Mouse (Mus musculus) urinary bladder, adult 2 months (tissue): Measurements from ENCODE around the gene Rab11b. TPM values are rescaled to one million over a fixed set of nuclear protein-coding genes. Genes with fewer than 3 reads are reported as not detected.

Experiments
- DNase-seq: peaks from one replicate; pipeline ENCODE4 v3.0.0; 2022; ENCODE audit warnings: low spot score
- polyA plus RNA-seq: library from polyadenylated mRNA; depleted of rRNA; stranded (reverse); fragments of >200 nt; gene quantifications from 2 replicates; pipeline ENCODE4 v1.2.3, GENCODE M21; 2012; rRNA removed

Gene Rab11b
- polyA plus RNA-seq, 1 experiment, result 246 TPM

DNA sequence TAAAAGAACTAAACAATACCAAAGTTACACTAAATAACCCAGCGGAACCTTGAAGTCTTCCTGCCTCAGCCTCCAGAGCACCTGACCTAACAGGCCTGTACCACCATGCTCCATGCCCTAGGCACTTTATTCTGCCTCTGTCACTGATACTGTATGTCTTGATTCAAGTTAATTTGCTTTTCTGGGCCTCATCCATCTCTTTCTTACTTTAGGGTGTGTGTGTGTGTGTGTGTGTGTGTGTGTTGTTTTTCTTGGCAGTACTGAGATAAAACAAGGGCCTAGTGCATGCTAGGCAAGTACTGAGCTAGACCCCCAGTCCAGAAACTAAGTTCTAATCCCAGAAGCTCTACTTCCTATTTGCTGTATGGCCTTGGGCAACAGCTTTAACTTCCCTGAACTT is 43.1 kb downstream of the Rab11b start:
- no peak for DNase-seq

GRCm38 (mm10) chr17:33714779-33715178 is 45.6 kb downstream of the Rab11b start:
- no peak for DNase-seq

DNA sequence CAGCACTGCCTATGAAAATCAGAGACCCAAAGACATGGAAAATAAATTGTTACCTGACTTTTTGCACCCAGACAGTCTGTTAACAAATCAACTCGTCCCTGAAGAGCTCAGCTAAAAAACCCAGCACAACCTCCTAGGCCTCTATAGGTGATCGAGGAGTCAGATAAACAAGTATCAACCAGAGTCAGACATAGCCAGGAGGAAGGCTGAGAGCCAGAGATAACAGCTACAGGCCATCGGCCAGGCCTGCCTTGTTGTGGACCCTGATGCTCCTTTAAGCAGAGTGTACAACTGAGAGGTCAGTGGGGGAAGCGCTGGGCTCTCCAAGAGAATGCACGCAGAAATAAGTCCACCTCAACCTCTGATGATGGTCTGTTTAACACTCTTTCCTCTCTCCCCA is 47.1 kb downstream of the Rab11b start:
- no peak for DNase-seq

- DNase-seq, result peak; percentile 13
Observed at GRCm38 (mm10) chr17:33709834-33710233, 50.5 kb downstream of the Rab11b start.

DNA sequence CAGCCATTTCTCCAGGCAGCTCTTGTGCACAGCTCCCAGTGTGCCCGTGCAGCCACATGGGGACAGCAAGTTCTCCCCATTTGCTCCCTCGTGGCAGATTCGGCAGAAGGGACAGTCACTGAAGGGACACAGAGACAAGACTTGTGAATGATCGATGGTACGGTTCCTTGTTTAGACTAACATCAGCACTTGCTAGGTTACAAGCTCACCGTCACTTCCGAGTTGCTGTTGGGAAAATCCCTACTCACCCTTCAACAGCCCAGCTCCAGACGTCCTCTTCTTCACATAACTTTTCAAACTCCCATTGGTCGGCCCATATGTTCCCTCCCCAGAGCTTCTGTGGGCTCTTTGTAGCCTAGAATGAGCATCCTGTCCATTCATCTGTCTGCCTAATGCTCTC is 57.2 kb downstream of the Rab11b start:
- DNase-seq, result no peak

GRCm38 (mm10) chr17:33702178-33702577 is 58.2 kb downstream of the Rab11b start:
- DNase-seq, result no peak

DNA sequence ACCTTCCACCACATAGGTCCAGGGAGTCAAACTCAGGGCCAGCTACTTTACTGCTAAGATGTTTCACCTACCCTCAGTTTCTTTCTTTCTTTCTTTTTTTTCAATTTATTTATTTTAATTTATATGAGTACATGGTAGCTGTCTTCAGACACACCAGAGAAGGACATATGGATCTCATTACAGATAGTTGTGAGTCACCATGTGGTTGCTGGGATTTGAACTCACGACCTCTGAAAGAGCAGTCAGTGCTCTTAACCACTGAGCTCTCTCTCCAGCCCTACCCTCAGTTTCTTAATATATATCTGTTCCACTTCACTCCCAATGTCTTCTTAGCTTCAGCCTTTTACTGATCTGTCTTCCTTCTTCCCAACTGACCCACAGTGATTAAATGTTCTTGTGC is 64.9 kb downstream of the Rab11b start:
- no peak for DNase-seq

Other genes starting within 250 kb of the Rab11b start
- 78.8 and 99.6 TPM in 2 replicates for gene Adamts10, start 236.3 kb downstream of the Rab11b start, polyA plus RNA-seq
- gene Myo1f, start 204.8 kb downstream of the Rab11b start, polyA plus RNA-seq, result 6.4 and 6.5 TPM in 2 replicates
- 53.8 and 58.6 TPM in 2 replicates for gene Zfp414, start 131.4 kb downstream of the Rab11b start, polyA plus RNA-seq
- gene Pram1, start 122.5 kb downstream of the Rab11b start, polyA plus RNA-seq, result 1.4 and 1.8 TPM in 2 replicates
- gene Hnrnpm, start 73.7 kb downstream of the Rab11b start, polyA plus RNA-seq, result 107 and 131 TPM in 2 replicates
- gene March2, start 41.9 kb downstream of the Rab11b start, polyA plus RNA-seq, result 106 and 118 TPM in 2 replicates
- gene Angptl4, start 21.3 kb upstream of the Rab11b start, polyA plus RNA-seq, result 7.7 and 11.3 TPM in 2 replicates
- gene Kank3, start 50.0 kb upstream of the Rab11b start, polyA plus RNA-seq, result 65.6 and 79.0 TPM in 2 replicates
- gene Rps28, start 64.0 kb upstream of the Rab11b start, polyA plus RNA-seq, result 1,557 and 1,878 TPM in 2 replicates
- gene Ndufa7, start 64.0 kb upstream of the Rab11b start, polyA plus RNA-seq, result 307 and 382 TPM in 2 replicates
- 21.4 and 21.5 TPM in 2 replicates for gene Cd320, start 82.6 kb upstream of the Rab11b start, polyA plus RNA-seq
- not detected in 2 replicates for gene Gm7029, start 113.3 kb upstream of the Rab11b start, polyA plus RNA-seq
- 2.2 and 3.3 TPM in 2 replicates for gene Kifc1, start 130.1 kb upstream of the Rab11b start, polyA plus RNA-seq
- gene Platr17, start 144.6 kb upstream of the Rab11b start, polyA plus RNA-seq, result 0.14 and 0.15 TPM in 2 replicates
- 28.1 and 31.0 TPM in 2 replicates for gene Daxx, start 148.9 kb upstream of the Rab11b start, polyA plus RNA-seq
- gene Tapbp, start 155.4 kb upstream of the Rab11b start, polyA plus RNA-seq, result 84.7 and 122 TPM in 2 replicates
- 20.1 and 23.1 TPM in 2 replicates for gene Zbtb22, start 155.4 kb upstream of the Rab11b start, polyA plus RNA-seq
- gene Rgl2, start 169.0 kb upstream of the Rab11b start, polyA plus RNA-seq, result 132 and 164 TPM in 2 replicates
- 86.5 and 87.2 TPM in 2 replicates for gene Pfdn6, start 179.8 kb upstream of the Rab11b start, polyA plus RNA-seq
- 15.8 and 17.2 TPM in 2 replicates for gene Wdr46, start 180.1 kb upstream of the Rab11b start, polyA plus RNA-seq
- gene B3galt4, start 191.0 kb upstream of the Rab11b start, polyA plus RNA-seq, result 7.7 TPM in 2 replicates
- gene Vps52, start 195.3 kb upstream of the Rab11b start, polyA plus RNA-seq, result 39.3 and 39.7 TPM in 2 replicates
- gene Rps18, start 195.5 kb upstream of the Rab11b start, polyA plus RNA-seq, result 1,060 and 1,160 TPM in 2 replicates
- gene H2-K1, start 239.8 kb upstream of the Rab11b start, polyA plus RNA-seq, result 987 and 1,071 TPM in 2 replicates